Mouse (Mus musculus) kidney, embryonic 15.5 days (tissue): Measurements from ENCODE around the gene Abcf3. TPM values are rescaled to one million over a fixed set of nuclear protein-coding genes. Genes with fewer than 3 reads are reported as not detected.

Experiments used
- ATAC-seq: fragments of 200-750 bp; cut with Nextera tagmentation; replicated peaks from 2 replicates; pipeline ENCODE4 v1.8.0; 2017; ENCODE audit warnings: moderate TSS enrichment; ENCODE audit not compliant: low FRiP score
- H3K27ac ChIP-seq: fragments of 300-500 bp; sonication (generic); 2 replicates; pipeline ENCODE4 v1.5.1; 2015; ENCODE audit warnings: mild to moderate bottlenecking, inconsistent platforms
- H3K27me3 ChIP-seq: fragments of 300-500 bp; sonication (generic); 2 replicates; pipeline ENCODE4 v1.6.1; 2015; ENCODE audit warnings: inconsistent platforms
- H3K36me3 ChIP-seq: fragments of 300-500 bp; sonication (generic); 2 replicates; pipeline ENCODE4 v1.6.1; 2015; ENCODE audit warnings: inconsistent platforms
- H3K4me1 ChIP-seq: fragments of 300-500 bp; sonication (generic); 2 replicates; pipeline ENCODE4 v1.6.1; 2015; ENCODE audit warnings: inconsistent platforms
- H3K4me2 ChIP-seq: fragments of 300-500 bp; sonication (generic); 2 replicates; pipeline ENCODE4 v1.6.1; 2015; ENCODE audit warnings: moderate library complexity, mild to moderate bottlenecking, inconsistent platforms
- H3K4me3 ChIP-seq: fragments of 300-500 bp; sonication (generic); replicated peaks from 2 replicates; pipeline ENCODE4 v1.5.1; 2015; ENCODE audit warnings: mild to moderate bottlenecking, inconsistent platforms
- H3K9ac ChIP-seq: fragments of 300-500 bp; sonication (generic); 2 replicates; pipeline ENCODE4 v1.6.1; 2015; ENCODE audit warnings: mild to moderate bottlenecking, inconsistent platforms
- H3K9me3 ChIP-seq: fragments of 300-500 bp; sonication (generic); replicated peaks from 2 replicates; pipeline ENCODE4 v1.6.1; 2016; ENCODE audit warnings: inconsistent platforms
- WGBS: fragments of 180-500 bp; shearing (Covaris S2); methylation state at CpG from one replicate; pipeline ENCODE4 v1.1.7; 2015; ENCODE audit warnings: mixed read lengths; 5-methylcytosine and 5-hydroxymethylcytosine counted together
- polyA plus RNA-seq: library from polyadenylated mRNA; unstranded; fragments of >200 nt; fragmentation: Nextera tagmentation; extraction: Ambion mirVana; gene quantifications from 2 replicates; pipeline ENCODE4 v1.2.1, GENCODE M21; 2015

Gene Abcf3
- polyA plus RNA-seq, 1 experiment from 2014 or later = 64.5 TPM

GRCm38 (mm10) chr16:20549161-20549560 lies 784 bp downstream of the Abcf3 start:
- Histone ChIP-seq H3K27ac (no peak overlapping the region), H3K36me3 (peaks cover 65% of the 10 kb centered on the region), H3K9ac (peak overlapping the region; percentile 87), H3K9me3 (no peaks in the 10 kb centered on the region), H3K27me3 (no peaks in the 10 kb centered on the region), H3K4me3 (peak overlapping the region; percentile 93), H3K4me1 (peaks cover 22% of the 10 kb centered on the region), H3K4me2 (peak overlapping the region; percentile 83)
- ATAC-seq = no peak
- 45% methylated on average over 9 of the region's 9 CpGs for WGBS

DNA sequence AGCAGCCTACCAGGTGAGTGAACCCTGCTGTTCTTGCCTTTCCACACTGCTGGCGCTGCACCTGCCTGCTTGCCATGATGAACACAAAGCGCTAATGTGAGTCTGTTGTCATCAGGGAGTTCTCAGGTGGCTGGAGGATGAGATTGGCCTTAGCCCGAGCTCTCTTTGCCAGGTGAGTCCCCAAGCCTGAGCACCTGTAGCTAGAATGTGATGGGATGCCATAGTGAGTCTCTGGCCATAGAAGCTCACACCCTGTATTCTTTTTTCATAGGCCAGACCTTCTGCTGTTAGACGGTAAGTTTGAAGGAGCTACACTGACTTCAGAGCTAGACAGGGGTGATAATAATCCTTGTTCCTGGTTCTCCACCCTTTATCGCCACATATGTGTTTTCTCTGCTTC lies 3.3 kb downstream of the Abcf3 start:
- no peak for ATAC-seq
- no peak overlapping the region for H3K4me2 ChIP-seq
- no peak overlapping the region for H3K4me3 ChIP-seq
- H3K27me3 ChIP-seq = no peaks in the 10 kb centered on the region
- H3K4me1 ChIP-seq = peaks cover 22% of the 10 kb centered on the region
- no peak overlapping the region for H3K27ac ChIP-seq
- peaks cover 67% of the 10 kb centered on the region for H3K36me3 ChIP-seq
- H3K9me3 ChIP-seq = no peaks in the 10 kb centered on the region
- WGBS = 93% methylated on average over 5 of the region's 5 CpGs
- H3K9ac ChIP-seq = no peak overlapping the region

GRCm38 (mm10) chr16:20552594-20552993 lies 4.2 kb downstream of the Abcf3 start:
- H3K4me1 ChIP-seq = peaks cover 15% of the 10 kb centered on the region
- ATAC-seq = no peak
- no peak overlapping the region for H3K9ac ChIP-seq
- H3K27me3 ChIP-seq = no peaks in the 10 kb centered on the region
- H3K36me3 ChIP-seq = peaks cover 74% of the 10 kb centered on the region
- H3K27ac ChIP-seq = no peak overlapping the region
- no peak overlapping the region for H3K4me2 ChIP-seq
- H3K9me3 ChIP-seq = no peaks in the 10 kb centered on the region
- 92% methylated on average over 1 of the region's 1 CpGs for WGBS
- no peak overlapping the region for H3K4me3 ChIP-seq

DNA sequence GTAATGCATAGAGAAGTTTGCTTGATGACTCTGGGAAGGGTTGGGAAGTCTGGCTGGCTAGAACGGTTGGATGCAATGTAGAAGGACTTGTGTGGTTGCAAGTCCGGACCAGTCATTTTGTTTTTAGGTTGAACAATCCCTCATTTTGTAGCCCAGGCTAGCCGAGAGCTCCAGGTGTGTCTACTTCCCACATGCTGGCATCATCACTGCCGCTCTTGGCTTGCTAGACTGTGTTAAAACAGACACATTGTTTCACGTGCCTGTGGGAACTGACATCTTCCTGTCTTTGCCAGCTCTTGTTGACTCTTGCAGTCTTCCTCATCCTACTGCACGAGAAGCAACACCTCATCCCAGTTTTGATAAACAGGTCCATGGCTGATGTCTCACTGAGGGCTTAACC lies 6.6 kb downstream of the Abcf3 start:
- Histone ChIP-seq H3K27ac (no peak overlapping the region), H3K4me2 (no peak overlapping the region), H3K36me3 (peaks cover 94% of the 10 kb centered on the region), H3K9ac (no peak overlapping the region), H3K4me3 (no peak overlapping the region), H3K9me3 (no peaks in the 10 kb centered on the region), H3K27me3 (no peaks in the 10 kb centered on the region), H3K4me1 (0 out of 2 replicates have a peak, but pooled peaks cover under 1% of the 10 kb centered on the region)
- 90% methylated on average over 6 of the region's 6 CpGs for WGBS
- ATAC-seq = no peak

GRCm38 (mm10) chr16:20557381-20557780 lies 9.0 kb downstream of the Abcf3 start:
- ATAC-seq = no peak
- Histone ChIP-seq H3K36me3 (peaks cover 95% of the 10 kb centered on the region), H3K9me3 (no peaks in the 10 kb centered on the region), H3K27ac (no peak overlapping the region), H3K4me2 (no peak overlapping the region), H3K4me1 (no peaks in the 10 kb centered on the region), H3K9ac (no peak overlapping the region), H3K27me3 (no peaks in the 10 kb centered on the region), H3K4me3 (no peak overlapping the region)
- WGBS = 64% methylated on average over 7 of the region's 7 CpGs

DNA sequence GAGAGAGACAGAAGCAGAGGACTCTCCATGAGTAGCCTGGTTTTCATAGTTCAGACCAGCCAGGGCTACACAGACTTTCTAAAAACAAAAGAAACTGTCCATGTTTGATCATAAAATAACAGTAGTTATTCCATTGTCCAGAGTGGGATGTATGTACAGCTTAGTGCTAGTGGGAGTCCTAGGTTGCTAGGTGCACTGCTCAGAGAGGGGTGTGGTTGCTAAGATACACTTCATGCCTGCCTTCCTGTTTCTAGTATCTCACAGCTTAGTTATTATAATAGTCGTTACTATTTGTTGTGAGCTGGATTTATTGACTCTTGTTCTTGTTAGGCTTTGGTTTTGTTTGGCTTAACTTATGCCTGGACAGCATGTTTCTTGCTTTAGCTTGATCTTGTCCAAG lies 16.7 kb downstream of the Abcf3 start:
- Histone ChIP-seq H3K4me1 (no peaks in the 10 kb centered on the region), H3K9ac (no peak overlapping the region), H3K27me3 (no peaks in the 10 kb centered on the region), H3K27ac (no peak overlapping the region), H3K36me3 (peaks cover 33% of the 10 kb centered on the region), H3K4me3 (no peak overlapping the region), H3K9me3 (no peaks in the 10 kb centered on the region), H3K4me2 (no peak overlapping the region)
- ATAC-seq = no peak
- 55% methylated on average over 1 of the region's 1 CpGs for WGBS

DNA sequence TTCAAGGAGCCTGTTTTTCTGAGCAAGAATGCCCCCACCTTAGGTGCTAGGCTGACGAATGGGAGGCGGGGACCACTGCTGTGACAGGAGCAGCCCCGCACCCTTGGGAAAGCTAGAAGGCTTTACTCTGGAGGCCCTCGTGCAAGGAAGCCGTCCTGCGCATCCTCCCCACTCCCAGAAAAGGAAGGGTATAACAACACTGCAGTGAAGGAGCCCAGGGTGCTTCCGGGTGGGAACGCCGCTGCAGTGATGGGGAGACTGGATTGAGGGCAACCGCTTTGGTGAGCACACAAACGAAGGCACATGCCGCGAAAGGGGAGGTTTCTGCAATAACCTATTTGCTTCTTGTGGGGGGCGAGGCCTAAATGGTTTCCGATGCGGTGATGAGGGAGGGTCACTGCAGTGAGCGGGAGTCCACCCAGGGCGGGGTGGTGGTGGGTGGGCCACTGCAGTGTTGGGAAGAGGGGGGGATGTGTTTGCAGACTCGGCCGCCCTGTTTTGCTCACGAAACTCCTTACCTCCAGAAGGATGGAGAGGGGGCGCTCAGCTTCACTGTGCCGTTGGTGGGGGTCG lies 41.1 kb downstream of the Abcf3 start, which contains the start of gene Vwa5b2:
Gene Vwa5b2 (plus strand): TSS at position 106 of the 573 bp plus-strand sequence.
- Histone ChIP-seq H3K27me3 (peaks cover 64% of the 10 kb centered on the region), H3K9me3 (no peaks in the 10 kb centered on the region), H3K9ac (peak within 1 kb of the TSS; percentile 48), H3K4me3 (peak within 1 kb of the TSS; percentile 53), H3K27ac (no peak within 1 kb of the TSS), H3K4me2 (peak within 1 kb of the TSS; percentile 97), H3K36me3 (no peaks in the 10 kb centered on the region), H3K4me1 (peaks cover 26% of the 10 kb centered on the region)
- peak; percentile 42 for ATAC-seq
- under 1% methylated on average over 24 of the region's 24 CpGs for WGBS

DNA sequence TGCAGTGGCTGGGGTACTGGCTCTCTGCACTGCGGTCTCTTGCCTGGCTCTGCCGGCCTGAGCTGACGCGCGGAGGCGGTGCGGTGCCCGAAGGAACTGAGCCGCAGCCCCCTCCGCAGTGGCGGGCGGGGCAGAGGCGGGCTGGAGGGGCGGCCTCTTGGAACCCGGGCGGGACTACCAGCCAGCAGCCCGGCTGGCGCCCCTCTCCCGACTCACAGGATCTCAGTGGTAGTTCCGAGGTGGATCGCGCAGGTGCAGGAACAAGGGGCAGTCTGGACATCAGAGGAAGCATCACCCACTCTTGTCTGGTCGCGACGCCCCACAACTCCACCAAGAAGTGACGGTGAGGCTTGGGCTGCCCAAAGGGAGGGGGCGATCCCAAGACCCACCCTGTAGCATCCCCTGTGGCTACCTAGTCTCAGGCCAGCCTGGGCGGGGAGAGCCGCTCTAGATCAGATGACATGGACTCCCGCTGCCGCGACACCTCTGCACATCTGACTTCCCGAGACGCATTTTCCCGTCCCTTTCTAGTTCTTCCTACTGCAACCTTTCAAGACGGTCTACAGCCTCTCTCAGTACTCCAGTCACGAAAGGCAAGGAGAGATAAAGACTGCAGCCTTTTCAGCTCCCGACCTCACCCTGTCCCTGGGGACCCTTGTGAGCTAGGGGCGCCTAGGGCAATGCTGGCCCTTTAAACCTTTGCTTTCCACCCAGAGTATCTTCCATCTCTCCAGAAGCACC lies 41.7 kb downstream of the Abcf3 start:
- peak; percentile 83 for ATAC-seq
- H3K4me3 ChIP-seq = peak overlapping the region; percentile 53
- no peaks in the 10 kb centered on the region for H3K9me3 ChIP-seq
- H3K27ac ChIP-seq = no peak overlapping the region
- peaks cover 68% of the 10 kb centered on the region for H3K27me3 ChIP-seq
- under 1% methylated on average over 39 of the region's 39 CpGs for WGBS
- peaks cover 26% of the 10 kb centered on the region for H3K4me1 ChIP-seq
- no peaks in the 10 kb centered on the region for H3K36me3 ChIP-seq
- peak overlapping the region; percentile 97 for H3K4me2 ChIP-seq
- H3K9ac ChIP-seq = peak overlapping the region; percentile 48

- H3K4me2 ChIP-seq = peak overlapping the region; percentile 97
- no peak overlapping the region for H3K27ac ChIP-seq
- H3K27me3 ChIP-seq = peaks cover 71% of the 10 kb centered on the region
- peak overlapping the region; percentile 53 for H3K4me3 ChIP-seq
- H3K4me1 ChIP-seq = peaks cover 26% of the 10 kb centered on the region
- no peaks in the 10 kb centered on the region for H3K9me3 ChIP-seq
- no peaks in the 10 kb centered on the region for H3K36me3 ChIP-seq
- peak; percentile 31; the same call in 1 of the 2 replicates for ATAC-seq
- WGBS = 3% methylated on average over 17 of the region's 17 CpGs
- H3K9ac ChIP-seq = no peak overlapping the region
These were observed 42.3 kb downstream of the Abcf3 start for GRCm38 (mm10) chr16:20590680-20591038.

GRCm38 (mm10) chr16:20591076-20591705 lies 42.8 kb downstream of the Abcf3 start:
- H3K27me3 ChIP-seq = peaks cover 71% of the 10 kb centered on the region
- H3K27ac ChIP-seq = no peak overlapping the region
- ATAC-seq = peak; percentile 30; the same call in 1 of the 2 replicates
- no peak overlapping the region for H3K9ac ChIP-seq
- no peaks in the 10 kb centered on the region for H3K9me3 ChIP-seq
- H3K4me3 ChIP-seq = peak overlapping the region; percentile 53
- H3K4me2 ChIP-seq = peak overlapping the region; percentile 97
- no peaks in the 10 kb centered on the region for H3K36me3 ChIP-seq
- peaks cover 26% of the 10 kb centered on the region for H3K4me1 ChIP-seq
- 4% methylated on average over 48 of the region's 48 CpGs for WGBS

DNA sequence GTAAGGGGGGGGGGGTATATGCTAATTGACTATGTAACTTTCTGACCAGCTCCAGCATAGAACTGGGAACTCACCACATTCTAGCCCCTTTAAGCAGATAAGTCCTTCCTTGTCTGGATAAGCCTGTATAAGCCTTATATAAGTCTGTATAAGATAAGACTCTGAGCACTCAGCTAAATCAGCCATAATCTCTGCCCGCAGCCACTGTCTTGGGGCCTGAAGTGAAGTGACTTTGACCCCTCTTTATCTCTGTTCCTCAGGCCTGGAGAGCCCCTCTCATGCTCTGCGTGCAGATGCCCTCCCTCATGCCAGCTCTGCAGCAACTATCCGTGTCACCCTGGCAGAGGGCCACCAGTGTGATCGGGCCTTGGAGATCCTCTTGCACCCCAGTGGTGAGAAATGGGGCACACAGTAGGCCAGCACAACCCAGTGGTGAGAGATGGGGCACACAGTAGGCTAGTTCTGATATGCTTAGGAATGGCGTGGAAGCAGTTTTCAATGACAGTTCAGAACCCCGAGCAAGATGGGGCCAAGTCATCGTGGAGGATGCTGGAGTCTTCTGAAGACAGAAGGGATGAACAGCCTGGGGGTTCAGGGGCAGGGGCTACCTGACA lies 46.8 kb downstream of the Abcf3 start:
- no peaks in the 10 kb centered on the region for H3K36me3 ChIP-seq
- H3K9ac ChIP-seq = no peak overlapping the region
- WGBS = 83% methylated on average over 7 of the region's 7 CpGs
- H3K27me3 ChIP-seq = peaks cover 49% of the 10 kb centered on the region
- no peak overlapping the region for H3K4me2 ChIP-seq
- peaks cover 14% of the 10 kb centered on the region for H3K4me1 ChIP-seq
- ATAC-seq = no peak
- no peaks in the 10 kb centered on the region for H3K9me3 ChIP-seq
- no peak overlapping the region for H3K4me3 ChIP-seq
- no peak overlapping the region for H3K27ac ChIP-seq

GRCm38 (mm10) chr16:20595737-20596136 lies 47.4 kb downstream of the Abcf3 start:
- Histone ChIP-seq H3K4me1 (peaks cover 8% of the 10 kb centered on the region), H3K4me2 (no peak overlapping the region), H3K4me3 (no peak overlapping the region), H3K9ac (no peak overlapping the region), H3K27ac (no peak overlapping the region), H3K27me3 (peaks cover 44% of the 10 kb centered on the region), H3K36me3 (no peaks in the 10 kb centered on the region), H3K9me3 (no peaks in the 10 kb centered on the region)
- 92% methylated on average over 4 of the region's 4 CpGs for WGBS
- ATAC-seq = no peak
